9 mouse cellular contexts compared by ENCODE assay signal in the genomic region with DNA sequence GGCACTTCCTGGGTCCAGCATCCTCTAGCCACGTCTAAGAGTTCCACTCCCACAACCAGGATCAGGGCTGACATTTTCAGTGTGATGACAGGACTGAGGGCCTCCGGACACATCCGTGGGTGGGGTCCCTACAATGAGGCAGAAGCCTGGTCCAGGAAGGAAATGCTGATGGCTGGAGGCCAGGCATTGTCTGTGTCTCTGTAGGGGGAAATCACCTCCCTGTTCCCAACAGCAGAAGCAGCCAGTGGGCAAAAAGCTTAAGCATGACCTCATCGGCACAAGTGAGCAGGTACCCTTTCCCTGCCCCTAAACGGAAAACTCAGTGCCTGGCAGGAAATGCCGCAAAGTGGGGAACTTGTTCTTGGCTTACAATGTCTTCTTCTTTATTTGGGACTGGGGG. TPM values are rescaled to one million over a fixed set of nuclear protein-coding genes. Genes with fewer than 3 reads are reported as not detected.
DNase-seq lines count a peak whose midpoint lies in the region; ATAC-seq and TF ChIP-seq lines count a peak whose summit lies in the region.
"Had no signal": no experiment of that assay in that cellular context is flagged by ENCODE, and none has a peak within 500 bp of the region (broad histone marks: within the 10 kb centered on the region; RNA-seq: fewer than 3 reads in every experiment).

No protein-coding gene starts in this region.

- H3K4me3 ChIP-seq in left cerebral cortex, adult 2 months = no peak overlapping the region
- no peak overlapping the region for H3K4me3 ChIP-seq in heart, embryonic 10.5 days
- H3K4me3 ChIP-seq in small intestine, adult 2 months (ENCODE audit: low read depth, low read length) = no peak overlapping the region
- no peak overlapping the region for H3K4me3 ChIP-seq in midbrain, postnatal 0 days (ENCODE audit: low read depth, low read length)

- H3K9me3 ChIP-seq in heart, embryonic 10.5 days = no peaks in the 10 kb centered on the region
- no peaks in the 10 kb centered on the region for H3K9me3 ChIP-seq in midbrain, postnatal 0 days (ENCODE audit: low read length)

- H3K36me3 ChIP-seq in heart, embryonic 10.5 days = peaks cover 66% of the 10 kb centered on the region
- peaks cover 4% of the 10 kb centered on the region; the same call in 1 of the 2 replicates for H3K36me3 ChIP-seq in small intestine, adult 2 months (ENCODE audit: control insufficient read depth, insufficient read depth, low read length)
- H3K36me3 ChIP-seq in midbrain, postnatal 0 days (ENCODE audit: insufficient read depth, low read length) = peaks cover 77% of the 10 kb centered on the region

- peak overlapping the region; percentile 73 for H3K27ac ChIP-seq in left cerebral cortex, adult 2 months
- peak overlapping the region; percentile 52; the same call in 1 of the 2 replicates for H3K27ac ChIP-seq in heart, embryonic 10.5 days
- peak overlapping the region; percentile 51; the same call in 1 of the 2 replicates for H3K27ac ChIP-seq in small intestine, adult 2 months (ENCODE audit: insufficient read depth, low read depth, low read length)
- H3K27ac ChIP-seq in midbrain, postnatal 0 days (ENCODE audit: low read depth, low read length) = no peak overlapping the region

- intact Hi-C loops in left cerebral cortex, adult 2 months (cut with DNase I) = no loop called here
- intact Hi-C loops in left cerebral cortex, postnatal 25 days (cut with DNase I) = no loop called here
- intact Hi-C loops in left cerebral cortex, postnatal 36 days (cut with DNase I) = no loop called here

- ATAC-seq in midbrain, postnatal 0 days (ENCODE audit: low FRiP score) = no peak

- TF ChIP-seq POLR2A in small intestine, adult 2 months (IDR thresholded peaks at IDR 0.05; ENCODE audit: low read depth, low read length) = no peak

- no peak overlapping the region for H3K4me2 ChIP-seq in midbrain, postnatal 0 days (ENCODE audit: low read depth, low read length, poor library complexity, severe bottlenecking)

- whole genome bisulfite sequencing in heart, embryonic 10.5 days = 59% methylated on average over 6 of the region's 6 CpGs
- WGBS in small intestine, adult 2 months = 69% methylated on average over 6 of the region's 6 CpGs
- WGBS in midbrain, postnatal 0 days = 74% methylated on average over 6 of the region's 6 CpGs

- no peaks in the 10 kb centered on the region for H3K27me3 ChIP-seq in heart, embryonic 10.5 days (ENCODE audit: insufficient read depth, poor library complexity, severe bottlenecking)
- H3K27me3 ChIP-seq in small intestine, adult 2 months (ENCODE audit: control insufficient read depth, insufficient read depth, low read length) = no peaks in the 10 kb centered on the region
- no peaks in the 10 kb centered on the region for H3K27me3 ChIP-seq in midbrain, postnatal 0 days (ENCODE audit: insufficient read depth, low read length)

- no peak overlapping the region for H3K9ac ChIP-seq in midbrain, postnatal 0 days (replicated peaks; ENCODE audit: low read length, poor library complexity, severe bottlenecking)

- DNase-seq in left cerebral cortex, adult 2 months (ENCODE audit: extremely low spot score in 1 of 2, low spot score in 2 of 2) = no peak
- no peak for DNase-seq in left cerebral cortex, postnatal 25 days (ENCODE audit: low spot score in 2 of 2)
- peak; percentile 83 for DNase-seq in heart, embryonic 10.5 days (ENCODE audit: low spot score)
- DNase-seq in kidney, postnatal 14 days = peak; percentile 89
- DNase-seq in midbrain, postnatal 0 days (ENCODE audit: low spot score) = no peak
- no peak for DNase-seq in left cerebral cortex, postnatal 36 days (ENCODE audit: low spot score in 2 of 2)
- DNase-seq in layer of hippocampus, adult 9-10 months (ENCODE audit: low spot score) = no peak

- H3K4me1 ChIP-seq in heart, embryonic 10.5 days = peaks cover 15% of the 10 kb centered on the region
- H3K4me1 ChIP-seq in small intestine, adult 2 months (ENCODE audit: control insufficient read depth, insufficient read depth, insufficient read length, low read length) = no peaks in the 10 kb centered on the region
- no peaks in the 10 kb centered on the region for H3K4me1 ChIP-seq in midbrain, postnatal 0 days (ENCODE audit: insufficient read depth, low read length)

- no peak for TF ChIP-seq CTCF in left cerebral cortex, adult 2 months (IDR thresholded peaks at IDR 0.05)
- TF ChIP-seq CTCF in small intestine, adult 2 months (IDR thresholded peaks at IDR 0.05; ENCODE audit: extremely low read depth, insufficient read length, insufficient replicate concordance, low read depth, low read length) = no peak
- TF ChIP-seq CTCF in midbrain, postnatal 0 days (IDR thresholded peaks at IDR 0.05) = no peak

RNA-seq across cellular contexts. Expression of gene Ppm1f, which starts 11.5 kb away (rescaled TPM):
- 10 to 100 TPM; 47.3 to 57.9 TPM for total RNA-seq in left cerebral cortex, adult 2 months (2021)
- 10 to 100 TPM; 44.8 to 50.9 TPM for total RNA-seq in left cerebral cortex, postnatal 25 days (2021)
- 29.2 and 41.0 TPM in 2 replicates for polyA plus RNA-seq in heart, embryonic 10.5 days (2016; fragmentation: Nextera tagmentation; extraction: Ambion mirVana)
- 2.0 and 2.3 TPM in 2 replicates for polyA plus RNA-seq in small intestine, adult 2 months (2012; rRNA removed)
- 30.0 and 33.0 TPM in 2 replicates for total RNA-seq in midbrain, postnatal 0 days (2014; rRNA removed)
- 12.4 and 13.7 TPM in 2 replicates for polyA plus RNA-seq in midbrain, postnatal 0 days (2015; fragmentation: Nextera tagmentation; extraction: Ambion mirVana)
- 10 to 100 TPM; 44.9 to 52.7 TPM for total RNA-seq in left cerebral cortex, postnatal 36 days (2021)

RNA-seq across cellular contexts. Expression of gene Vpreb1, which starts 37.2 kb away (rescaled TPM):
- under 1 TPM in 1 of 2 experiments, not detected in 1; 0.63 TPM for total RNA-seq in left cerebral cortex, adult 2 months (2021)
- total RNA-seq in left cerebral cortex, postnatal 25 days (2021) = not detected
- polyA plus RNA-seq in heart, embryonic 10.5 days (2016; fragmentation: Nextera tagmentation; extraction: Ambion mirVana) = 1.6 and 1.8 TPM in 2 replicates
- polyA plus RNA-seq in small intestine, adult 2 months (2012; rRNA removed) = 3.3 and 4.5 TPM in 2 replicates
- not detected in 2 replicates for total RNA-seq in midbrain, postnatal 0 days (2014; rRNA removed)
- polyA plus RNA-seq in midbrain, postnatal 0 days (2015; fragmentation: Nextera tagmentation; extraction: Ambion mirVana) = 0.52 TPM in 1 of 2 replicates, not detected in the other
- under 1 TPM in 1 of 2 experiments, not detected in 1; 0.77 TPM for total RNA-seq in left cerebral cortex, postnatal 36 days (2021)
- polyA plus RNA-seq: neural tube, embryonic 14.5 days had no signal

RNA-seq across cellular contexts. Expression of gene Top3b, which starts 37.3 kb away (rescaled TPM):
- total RNA-seq in left cerebral cortex, adult 2 months (2021) = 10 to 100 TPM; 64.0 to 72.0 TPM
- total RNA-seq in left cerebral cortex, postnatal 25 days (2021) = 10 to 100 TPM; 53.6 to 65.1 TPM
- polyA plus RNA-seq in heart, embryonic 10.5 days (2016; fragmentation: Nextera tagmentation; extraction: Ambion mirVana) = 53.4 and 55.6 TPM in 2 replicates
- polyA plus RNA-seq in small intestine, adult 2 months (2012; rRNA removed) = 23.3 and 42.9 TPM in 2 replicates
- 60.1 and 81.0 TPM in 2 replicates for total RNA-seq in midbrain, postnatal 0 days (2014; rRNA removed)
- 60.9 and 62.7 TPM in 2 replicates for polyA plus RNA-seq in midbrain, postnatal 0 days (2015; fragmentation: Nextera tagmentation; extraction: Ambion mirVana)
- total RNA-seq in left cerebral cortex, postnatal 36 days (2021) = 10 to 100 TPM; 53.3 to 76.9 TPM

RNA-seq across cellular contexts. Expression of gene Igll1, which starts 44.0 kb away (rescaled TPM):
- not detected for total RNA-seq in left cerebral cortex, adult 2 months (2021)
- total RNA-seq in left cerebral cortex, postnatal 25 days (2021) = not detected
- not detected in 2 replicates for polyA plus RNA-seq in heart, embryonic 10.5 days (2016; fragmentation: Nextera tagmentation; extraction: Ambion mirVana)
- polyA plus RNA-seq in small intestine, adult 2 months (2012; rRNA removed) = not detected in 2 replicates
- not detected in 2 replicates for total RNA-seq in midbrain, postnatal 0 days (2014; rRNA removed)
- polyA plus RNA-seq in midbrain, postnatal 0 days (2015; fragmentation: Nextera tagmentation; extraction: Ambion mirVana) = not detected in 2 replicates
- not detected for total RNA-seq in left cerebral cortex, postnatal 36 days (2021)
- polyA plus RNA-seq: neural tube, embryonic 14.5 days had no signal

Comparison
In these comparisons a context has a peak if more than half of its experiments do, and no peak if none do; other contexts are left out.
1. DNase-seq: peak in heart, embryonic 10.5 days (single experiment) and kidney, postnatal 14 days (single experiment); none in left cerebral cortex, adult 2 months (0 of 2), left cerebral cortex, postnatal 25 days (0 of 2), midbrain, postnatal 0 days (single experiment), left cerebral cortex, postnatal 36 days (0 of 2) and layer of hippocampus, adult 9-10 months (single experiment).